Mouse (Mus musculus): ENCODE data around the gene Ppfia2. TPM values are rescaled to one million over a fixed set of nuclear protein-coding genes. Genes with fewer than 3 reads are reported as not detected.

Gene Ppfia2
- polyA plus RNA-seq, 1 experiment from 2014 or later: 7.8 TPM

GRCm38 (mm10) chr10:106941380-106941779 is 471.2 kb downstream of the Ppfia2 start:
- Histone ChIP-seq H3K36me3 (ENCODE audit: control insufficient read depth, insufficient read depth, low read length) (no peaks in the 10 kb centered on the region), H3K4me2 (replicated peaks; ENCODE audit: low read depth, low read length) (no peak overlapping the region), H3K4me1 (replicated peaks; ENCODE audit: control insufficient read depth, insufficient read depth, low read length) (no peaks in the 10 kb centered on the region), H3K4me3 (ENCODE audit: low read depth, low read length) (no peak overlapping the region), H3K27me3 (ENCODE audit: control insufficient read depth, insufficient read depth, low read length) (no peaks in the 10 kb centered on the region), H3K9me3 (ENCODE audit: control insufficient read depth, low read length) (no peaks in the 10 kb centered on the region), H3K27ac (ENCODE audit: low read depth, low read length) (no peak overlapping the region), H3K9ac (ENCODE audit: low read depth, low read length) (no peak overlapping the region)
- DNase-seq (ENCODE audit: low spot score) (no peak), ATAC-seq (ENCODE audit: low FRiP score) (no peak)
- WGBS: 78% methylated on average over 5 of the region's 5 CpGs

- H3K36me3 ChIP-seq (ENCODE audit: control insufficient read depth, insufficient read depth, low read length): no peaks in the 10 kb centered on the region
- no peak overlapping the region for H3K4me2 ChIP-seq (replicated peaks; ENCODE audit: low read depth, low read length)
- no peaks in the 10 kb centered on the region for H3K9me3 ChIP-seq (ENCODE audit: control insufficient read depth, low read length)
- H3K27me3 ChIP-seq (ENCODE audit: control insufficient read depth, insufficient read depth, low read length): no peaks in the 10 kb centered on the region
- no peaks in the 10 kb centered on the region for H3K4me1 ChIP-seq (replicated peaks; ENCODE audit: control insufficient read depth, insufficient read depth, low read length)
- WGBS: 82% methylated on average over 3 of the region's 3 CpGs
- H3K4me3 ChIP-seq (ENCODE audit: low read depth, low read length): no peak overlapping the region
- no peak for ATAC-seq (ENCODE audit: low FRiP score)
- no peak for DNase-seq (ENCODE audit: low spot score)
- H3K9ac ChIP-seq (ENCODE audit: low read depth, low read length): no peak overlapping the region
- no peak overlapping the region for H3K27ac ChIP-seq (ENCODE audit: low read depth, low read length)
Observed at GRCm38 (mm10) chr10:106959026-106959425, 488.9 kb downstream of the Ppfia2 start.

- Histone ChIP-seq H3K27me3 (ENCODE audit: control insufficient read depth, insufficient read depth, low read length) (no peaks in the 10 kb centered on the region), H3K4me2 (replicated peaks; ENCODE audit: low read depth, low read length) (no peak overlapping the region), H3K9me3 (ENCODE audit: control insufficient read depth, low read length) (no peaks in the 10 kb centered on the region), H3K36me3 (ENCODE audit: control insufficient read depth, insufficient read depth, low read length) (no peaks in the 10 kb centered on the region), H3K4me3 (ENCODE audit: low read depth, low read length) (no peak overlapping the region), H3K4me1 (replicated peaks; ENCODE audit: control insufficient read depth, insufficient read depth, low read length) (no peaks in the 10 kb centered on the region), H3K27ac (ENCODE audit: low read depth, low read length) (no peak overlapping the region), H3K9ac (ENCODE audit: low read depth, low read length) (no peak overlapping the region)
- no peak for DNase-seq (ENCODE audit: low spot score)
- WGBS: 65% methylated on average over 13 of the region's 13 CpGs
- ATAC-seq (ENCODE audit: low FRiP score): peak; percentile 67; the same call in 1 of the 2 replicates
Observed at GRCm38 (mm10) chr10:106975193-106976141, 505.3 kb downstream of the Ppfia2 start.
